Mouse (Mus musculus) embryonic facial prominence, embryonic 10.5 days (tissue): Measurements from ENCODE around the gene Rfx5. TPM values are rescaled to one million over a fixed set of nuclear protein-coding genes. Genes with fewer than 3 reads are reported as not detected.

Experiments
- DNase-seq: peaks from one replicate; pipeline ENCODE4 v3.0.0-alpha.2; 2017; ENCODE audit warnings: low spot score
- H3K27ac ChIP-seq: fragments of 300-500 bp; sonication (generic); replicated peaks from 2 replicates; pipeline ENCODE4 v1.5.1; 2016; ENCODE audit warnings: mild to moderate bottlenecking
- H3K27me3 ChIP-seq: fragments of 300-500 bp; sonication (generic); replicated peaks from 2 replicates; pipeline ENCODE4 v1.6.1; 2016; ENCODE audit warnings: low read depth, mild to moderate bottlenecking; ENCODE audit not compliant: poor library complexity, severe bottlenecking
- H3K36me3 ChIP-seq: fragments of 300-500 bp; sonication (generic); replicated peaks from 2 replicates; pipeline ENCODE4 v1.6.1; 2016; ENCODE audit warnings: mild to moderate bottlenecking, moderate library complexity
- H3K4me1 ChIP-seq: fragments of 300-500 bp; sonication (generic); 2 replicates; pipeline ENCODE4 v1.6.1; 2016
- H3K4me3 ChIP-seq: fragments of 300-500 bp; sonication (generic); 2 replicates; pipeline ENCODE4 v1.5.1; 2016; ENCODE audit warnings: mild to moderate bottlenecking, moderate library complexity
- H3K9me3 ChIP-seq: fragments of 300-500 bp; sonication (generic); 2 replicates; pipeline ENCODE4 v1.6.1; 2016; ENCODE audit warnings: mild to moderate bottlenecking
- WGBS: fragments of 180-500 bp; shearing (Covaris S2); methylation state at CpG from one replicate; pipeline ENCODE4 v1.1.7; 2016; 5-methylcytosine and 5-hydroxymethylcytosine counted together
- polyA plus RNA-seq: library from polyadenylated mRNA; unstranded; fragments of >200 nt; fragmentation: Nextera tagmentation; extraction: Ambion mirVana; gene quantifications from 2 replicates; pipeline ENCODE4 v1.2.1, GENCODE M21; 2016

The Rfx5 gene
- polyA plus RNA-seq, 1 experiment from 2014 or later = 7.0 TPM

GRCm38 (mm10) chr3:94974528-94975422 is 20.9 kb downstream of the Rfx5 start, which contains the start of gene Pi4kb:
Gene Pi4kb (plus strand): TSS chr3:94974731.
- DNase-seq = peak; percentile 94
- under 1% methylated on average over 57 of the region's 57 CpGs for WGBS
- H3K27me3 ChIP-seq = no peaks in the 10 kb centered on the region

GRCm38 (mm10) chr3:94984312-94984711 is 30.4 kb downstream of the Rfx5 start:
- no peaks in the 10 kb centered on the region for H3K27me3 ChIP-seq
- H3K36me3 ChIP-seq = peaks cover 88% of the 10 kb centered on the region
- no peaks in the 10 kb centered on the region for H3K9me3 ChIP-seq
- H3K27ac ChIP-seq = no peak overlapping the region
- 91% methylated on average over 11 of the region's 11 CpGs for WGBS
- DNase-seq = no peak
- peaks cover 8% of the 10 kb centered on the region for H3K4me1 ChIP-seq
- H3K4me3 ChIP-seq = no peak overlapping the region

More at GRCm38 (mm10) chr3:94974528-94975422, 20.9 kb downstream of the Rfx5 start, which contains the start of gene Pi4kb:
- Histone ChIP-seq H3K4me1 (peaks cover 19% of the 10 kb centered on the region), H3K4me3 (peak within 1 kb of the TSS; percentile 73), H3K36me3 (peaks cover 23% of the 10 kb centered on the region), H3K27ac (peak within 1 kb of the TSS; percentile 96), H3K9me3 (no peaks in the 10 kb centered on the region)

GRCm38 (mm10) chr3:94985513-94985912 is 31.6 kb downstream of the Rfx5 start:
- DNase-seq = no peak
- Histone ChIP-seq H3K4me1 (peaks cover 11% of the 10 kb centered on the region), H3K27ac (no peak overlapping the region), H3K9me3 (no peaks in the 10 kb centered on the region), H3K36me3 (peaks cover 86% of the 10 kb centered on the region), H3K27me3 (no peaks in the 10 kb centered on the region), H3K4me3 (no peak overlapping the region)
- WGBS = 87% methylated on average over 2 of the region's 2 CpGs

GRCm38 (mm10) chr3:94987578-94987977 is 33.7 kb downstream of the Rfx5 start:
- peaks cover 80% of the 10 kb centered on the region for H3K36me3 ChIP-seq
- H3K27ac ChIP-seq = no peak overlapping the region
- H3K4me1 ChIP-seq = peaks cover 11% of the 10 kb centered on the region
- no peaks in the 10 kb centered on the region for H3K9me3 ChIP-seq
- no peak overlapping the region for H3K4me3 ChIP-seq
- DNase-seq = no peak
- H3K27me3 ChIP-seq = no peaks in the 10 kb centered on the region

GRCm38 (mm10) chr3:94989159-94989761 is 35.4 kb downstream of the Rfx5 start:
- no peaks in the 10 kb centered on the region for H3K9me3 ChIP-seq
- WGBS = 43% methylated on average over 9 of the region's 9 CpGs
- peaks cover 11% of the 10 kb centered on the region for H3K4me1 ChIP-seq
- H3K4me3 ChIP-seq = no peak overlapping the region
- no peaks in the 10 kb centered on the region for H3K27me3 ChIP-seq
- H3K36me3 ChIP-seq = peaks cover 82% of the 10 kb centered on the region
- no peak overlapping the region; the same call in 1 of the 2 replicates for H3K27ac ChIP-seq
- DNase-seq = no peak

GRCm38 (mm10) chr3:94996946-94997345 is 43.1 kb downstream of the Rfx5 start:
- 41% methylated on average over 2 of the region's 2 CpGs for WGBS

GRCm38 (mm10) chr3:95002569-95002968 is 48.7 kb downstream of the Rfx5 start:
- H3K27me3 ChIP-seq = no peaks in the 10 kb centered on the region
- no peaks in the 10 kb centered on the region; the same call in 1 of the 2 replicates for H3K4me1 ChIP-seq
- H3K9me3 ChIP-seq = no peaks in the 10 kb centered on the region
- no peak for DNase-seq
- 77% methylated on average over 4 of the region's 4 CpGs for WGBS
- peaks cover 99% of the 10 kb centered on the region for H3K36me3 ChIP-seq
- no peak overlapping the region for H3K27ac ChIP-seq
- H3K4me3 ChIP-seq = no peak overlapping the region

More at GRCm38 (mm10) chr3:94996946-94997345, 43.1 kb downstream of the Rfx5 start:
- DNase-seq = peak; percentile 73
- H3K36me3 ChIP-seq = peaks cover 100% of the 10 kb centered on the region
- no peaks in the 10 kb centered on the region for H3K27me3 ChIP-seq
- H3K4me1 ChIP-seq = no peaks in the 10 kb centered on the region
- H3K9me3 ChIP-seq = no peaks in the 10 kb centered on the region
- no peak overlapping the region for H3K4me3 ChIP-seq
- no peak overlapping the region for H3K27ac ChIP-seq

- Histone ChIP-seq H3K36me3 (peaks cover 99% of the 10 kb centered on the region), H3K4me1 (no peaks in the 10 kb centered on the region; the same call in 1 of the 2 replicates), H3K9me3 (no peaks in the 10 kb centered on the region), H3K27ac (no peak overlapping the region), H3K4me3 (no peak overlapping the region), H3K27me3 (no peaks in the 10 kb centered on the region)
- no peak for DNase-seq
Measured at GRCm38 (mm10) chr3:95003273-95003672, 49.4 kb downstream of the Rfx5 start.

GRCm38 (mm10) chr3:95005651-95006050 is 51.8 kb downstream of the Rfx5 start:
- no peak for DNase-seq
- Histone ChIP-seq H3K9me3 (no peaks in the 10 kb centered on the region), H3K36me3 (peaks cover 99% of the 10 kb centered on the region), H3K27ac (no peak overlapping the region), H3K4me3 (no peak overlapping the region), H3K27me3 (no peaks in the 10 kb centered on the region), H3K4me1 (no peaks in the 10 kb centered on the region; the same call in 1 of the 2 replicates)
- 90% methylated on average over 3 of the region's 3 CpGs for WGBS

GRCm38 (mm10) chr3:95007706-95008105 is 53.8 kb downstream of the Rfx5 start:
- Histone ChIP-seq H3K4me3 (no peak overlapping the region), H3K27me3 (no peaks in the 10 kb centered on the region), H3K36me3 (peaks cover 100% of the 10 kb centered on the region), H3K4me1 (peaks cover under 1% of the 10 kb centered on the region; the same call in 1 of the 2 replicates), H3K9me3 (no peaks in the 10 kb centered on the region), H3K27ac (no peak overlapping the region)
- DNase-seq = no peak
- 84% methylated on average over 9 of the region's 9 CpGs for WGBS

GRCm38 (mm10) chr3:95010396-95010795 is 56.5 kb downstream of the Rfx5 start:
- H3K4me1 ChIP-seq = peaks cover 19% of the 10 kb centered on the region
- H3K27ac ChIP-seq = no peak overlapping the region
- H3K9me3 ChIP-seq = no peaks in the 10 kb centered on the region
- no peaks in the 10 kb centered on the region for H3K27me3 ChIP-seq
- H3K36me3 ChIP-seq = peaks cover 80% of the 10 kb centered on the region
- no peak for DNase-seq
- no peak overlapping the region for H3K4me3 ChIP-seq
- 90% methylated on average over 7 of the region's 7 CpGs for WGBS
